Mouse (Mus musculus) adrenal gland, adult 8-10 months (tissue): Measurements from ENCODE around the gene Polk. TPM values are rescaled to one million over a fixed set of nuclear protein-coding genes. Genes with fewer than 3 reads are reported as not detected.

Source experiments
- DNase-seq: peaks from one replicate; pipeline ENCODE4 v3.0.0; 2022
- total RNA-seq, 4 experiments: library from RNA; stranded (reverse); gene quantifications; 2 replicates each; pipeline ENCODE4 v1.2.4; 2022

Polk gene
- total RNA-seq, 4 experiments from 2014 or later, result 29.1 to 52.6 (median 34.3) TPM

DNA sequence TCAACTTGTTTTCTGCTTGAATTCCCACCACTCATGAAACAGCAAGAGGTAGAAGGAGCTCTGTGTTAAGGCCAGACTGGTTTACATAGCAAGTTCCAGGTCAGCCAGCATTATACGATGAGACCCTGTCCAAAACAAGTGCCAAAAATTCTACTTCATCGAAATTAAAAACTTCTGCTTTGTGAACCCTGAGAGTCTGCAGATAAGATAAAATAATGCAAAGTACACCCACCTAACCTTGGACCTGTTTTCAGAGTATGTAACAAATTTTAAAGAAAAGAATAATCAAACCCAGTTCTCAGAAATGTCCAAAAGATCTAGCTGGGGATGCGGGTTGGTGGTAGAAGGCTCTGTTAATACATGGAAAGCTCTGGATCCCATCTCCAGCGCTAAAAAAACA lies 83.8 kb downstream of the Polk start:
- no peak for DNase-seq

DNA sequence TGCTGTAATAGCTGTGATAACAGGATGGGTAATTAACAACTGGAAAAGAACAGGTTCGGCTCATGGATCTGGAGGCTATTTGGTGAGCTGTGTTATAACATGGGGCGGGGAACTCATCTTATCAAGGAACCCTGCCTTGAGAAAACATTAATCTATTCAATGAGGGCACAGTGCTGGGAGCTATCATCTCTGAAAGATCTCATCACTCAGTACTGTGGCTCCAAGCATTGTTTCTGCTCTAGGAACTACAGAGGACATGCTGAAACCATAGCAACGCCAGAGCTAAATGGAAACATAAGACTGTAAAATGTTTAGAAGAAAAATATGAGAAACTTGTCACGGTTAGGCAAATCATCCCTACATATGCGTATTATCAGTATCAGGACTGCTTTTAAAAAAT lies 84.4 kb downstream of the Polk start:
- DNase-seq, result no peak

- no peak for DNase-seq
Observed at GRCm38 (mm10) chr13:96457566-96457965, 84.8 kb downstream of the Polk start.

DNA sequence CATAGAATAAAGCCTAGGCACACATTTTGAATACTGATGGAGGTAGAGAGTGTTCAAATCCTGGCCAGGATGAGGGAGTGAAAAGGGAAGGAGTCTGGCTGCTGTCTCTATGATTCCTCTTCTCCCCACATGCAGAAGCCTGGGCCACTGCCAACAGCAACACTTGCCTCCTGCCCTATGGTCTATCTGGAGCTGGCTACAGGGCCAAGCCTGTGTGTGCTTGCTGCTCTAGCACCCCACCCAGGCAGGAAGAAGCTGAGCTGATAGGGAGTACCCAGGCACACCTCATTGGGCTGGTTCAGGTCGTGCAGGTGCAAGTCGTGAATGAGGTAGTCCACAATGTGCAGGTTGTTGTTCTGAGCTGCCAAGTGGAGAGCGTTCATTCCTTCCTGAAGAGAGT lies 88.1 kb downstream of the Polk start:
- no peak for DNase-seq

DNA sequence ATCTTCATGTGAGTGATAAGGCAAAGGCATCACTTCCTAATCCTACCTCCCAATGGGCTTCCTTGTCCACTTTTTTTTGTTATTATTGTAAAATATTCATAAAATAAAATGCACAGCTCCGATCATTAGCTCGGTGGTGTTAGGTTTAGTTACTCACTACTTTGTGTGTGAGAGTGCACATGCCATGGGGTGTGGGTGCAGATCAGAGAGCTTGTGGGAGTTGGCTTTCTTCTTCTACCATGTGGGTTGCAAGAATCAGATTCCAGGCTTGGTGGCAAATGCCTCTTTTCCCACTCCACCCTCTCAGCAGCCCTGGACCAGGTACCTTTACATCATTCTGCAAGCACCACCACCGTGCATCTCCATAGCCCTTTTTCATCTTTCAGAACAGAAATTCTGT lies 89.8 kb downstream of the Polk start:
- DNase-seq, result no peak

DNA sequence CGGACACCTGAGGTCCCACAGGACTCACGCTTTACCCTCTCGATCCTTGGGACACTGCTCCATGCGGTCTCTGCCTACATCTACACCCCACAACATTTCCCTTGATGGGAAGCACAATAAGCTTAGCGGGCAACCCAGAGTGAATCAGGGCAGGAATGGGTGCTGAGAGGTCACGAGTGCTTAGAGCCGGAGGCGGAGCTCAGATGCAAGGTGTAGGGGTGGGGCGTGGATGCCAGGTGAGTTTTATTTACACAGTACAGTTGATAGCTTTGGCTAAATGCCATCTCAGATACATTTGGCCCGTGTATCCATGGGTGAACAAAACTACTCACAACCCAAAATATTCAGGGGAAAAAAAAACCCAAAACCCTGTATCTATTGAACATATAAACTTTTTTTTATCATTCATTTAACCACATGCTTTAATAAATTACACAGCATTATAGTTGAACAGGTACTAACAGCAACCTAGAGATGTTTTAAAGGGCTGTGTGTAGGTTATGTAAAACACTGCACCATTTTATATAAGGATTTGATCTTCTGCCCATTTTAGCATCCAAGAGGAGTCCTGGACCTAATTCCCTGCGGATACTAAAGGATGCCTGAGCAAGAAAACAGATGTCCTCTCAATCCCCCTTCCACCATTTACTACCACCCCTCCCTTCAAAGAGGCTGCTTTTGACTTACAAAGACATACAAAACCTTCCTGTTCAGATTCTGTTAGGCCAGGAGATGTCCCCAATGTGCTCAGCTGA lies 90.8 kb downstream of the Polk start:
- no peak for DNase-seq

GRCm38 (mm10) chr13:96450869-96451268 lies 91.5 kb downstream of the Polk start:
- no peak for DNase-seq

GRCm38 (mm10) chr13:96450205-96450856 lies 92.0 kb downstream of the Polk start:
- DNase-seq, result no peak

- DNase-seq, result no peak
Observed at GRCm38 (mm10) chr13:96440436-96440835, 101.9 kb downstream of the Polk start.

DNA sequence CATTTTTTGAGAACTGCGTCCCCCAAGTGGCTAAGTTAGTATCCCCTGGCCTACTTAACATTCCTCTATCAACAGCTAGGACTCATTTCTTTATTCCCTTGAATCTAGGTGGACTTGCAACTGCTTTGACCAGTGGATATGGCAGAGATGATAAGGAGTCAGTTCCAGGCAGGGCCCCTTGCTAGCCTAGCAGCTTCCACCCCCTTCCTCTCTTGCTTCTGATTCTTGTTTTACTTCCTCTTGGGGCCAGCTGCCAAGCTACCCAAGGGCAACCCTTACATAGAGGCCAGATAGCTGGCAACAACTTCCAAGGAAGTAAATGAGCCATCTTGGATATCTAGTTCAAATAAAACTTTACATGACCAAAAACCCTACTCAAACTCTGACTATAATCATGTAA lies 105.5 kb downstream of the Polk start:
- DNase-seq, result no peak

DNA sequence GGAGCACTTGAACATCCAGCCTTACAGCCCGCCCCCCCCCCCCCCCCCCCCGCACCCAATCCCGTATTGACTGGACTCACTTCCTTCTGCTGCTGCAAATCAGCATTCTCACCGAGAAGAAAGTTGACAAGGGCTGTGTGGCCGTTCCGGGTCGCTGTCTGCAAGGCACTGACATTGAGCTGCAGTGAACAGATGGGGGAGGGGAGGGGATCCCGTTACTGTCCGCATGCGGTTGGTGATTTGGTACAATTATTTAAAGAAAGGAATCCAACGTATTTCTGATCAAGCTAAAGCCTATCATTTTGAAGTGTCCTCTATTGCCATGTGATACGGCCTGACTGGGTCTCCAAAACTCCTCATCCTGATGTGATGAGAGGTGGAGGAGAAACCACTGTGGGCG lies 106.6 kb downstream of the Polk start:
- DNase-seq, result no peak

GRCm38 (mm10) chr13:96434899-96435331 lies 107.5 kb downstream of the Polk start:
- DNase-seq, result no peak

- no peak for DNase-seq
Observed at GRCm38 (mm10) chr13:96433648-96434190, 108.7 kb downstream of the Polk start.

- DNase-seq, result no peak
Observed at GRCm38 (mm10) chr13:96433041-96433440, 109.3 kb downstream of the Polk start.

- DNase-seq, result no peak
Observed at GRCm38 (mm10) chr13:96432376-96432811, 110.0 kb downstream of the Polk start.

- peak; percentile 80 for DNase-seq
Observed at GRCm38 (mm10) chr13:96431595-96432156, 110.7 kb downstream of the Polk start.

Other genes starting within 250 kb of the Polk start
- gene Poc5, start 154.3 kb downstream of the Polk start, total RNA-seq, result 10 to 100 TPM; 14.0 to 24.9 (median 17.4) TPM
- 1 to 10 TPM in 2 of 4 experiments, under 1 TPM in 2; 0.62 to 1.2 (median 0.86) TPM for gene Ankdd1b, start 71.4 kb downstream of the Polk start, total RNA-seq
- gene Gm17622, start 51.8 kb downstream of the Polk start, total RNA-seq, result not detected
- 100 to 1,000 TPM in 2 of 4 experiments, 10 to 100 TPM in 2; 91.6 to 134 (median 104) TPM for gene Col4a3bp, start within 50 bp of the Polk start, total RNA-seq
- gene Hmgcr, start 128.4 kb upstream of the Polk start, total RNA-seq, result 100 to 1,000 TPM in 2 of 4 experiments, 10 to 100 TPM in 2; 38.3 to 158 (median 100) TPM
- under 1 TPM in 1 of 4 experiments, not detected in 3; 0.12 TPM for gene Ankrd31, start 205.7 kb upstream of the Polk start, total RNA-seq